In the genomic region with DNA sequence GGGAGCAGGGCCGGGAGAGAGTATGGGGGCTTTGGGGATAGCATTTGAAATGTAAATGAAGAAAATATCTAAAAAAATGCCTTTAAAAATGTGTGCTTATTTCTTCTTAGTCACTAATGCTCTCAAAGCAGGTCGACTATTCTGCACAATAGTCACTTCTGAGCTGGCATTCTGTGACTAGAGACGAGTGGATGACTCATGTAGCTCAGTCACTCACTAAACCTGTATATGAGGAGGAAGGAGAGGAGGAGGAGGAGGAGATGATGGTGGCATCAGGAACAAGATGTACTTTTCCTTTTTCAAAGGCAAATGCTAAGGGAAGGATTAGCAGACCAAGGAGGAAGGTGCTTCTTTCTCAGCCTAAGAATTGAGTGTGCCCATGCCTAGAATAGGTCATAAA, we compare ENCODE assay signal across 21 mouse cellular contexts.
DNase-seq lines count a peak whose midpoint lies in the region; ATAC-seq and TF ChIP-seq lines count a peak whose summit lies in the region.
"Had no signal": no experiment of that assay in that cellular context is flagged by ENCODE, and none has a peak within 500 bp of the region (broad histone marks: within the 10 kb centered on the region; RNA-seq: fewer than 3 reads in every experiment).

No protein-coding gene starts in this region.

- DNase-seq in right cerebral cortex, adult 18-20 months: peak; percentile 42
- no peak for DNase-seq in right cerebral cortex, postnatal 4 days
- DNase-seq in urinary bladder, adult 18-20 months (ENCODE audit: low spot score in 2 of 2): no peak
- DNase-seq: adrenal gland, adult 2 months; adrenal gland, postnatal 10 days; adrenal gland, postnatal 25 days; cerebellum, adult 11-12 months; cerebellum, adult 2 months; cerebellum, adult 9-10 months; cerebellum, postnatal 10 days; cerebellum, postnatal 25 days; embryo, embryonic 11 days; forebrain, postnatal 0 days had no signal

- H3K36me3 ChIP-seq in hindbrain, embryonic 12.5 days: no peaks in the 10 kb centered on the region
- H3K36me3 ChIP-seq: embryonic facial prominence, embryonic 13.5 days; embryonic facial prominence, embryonic 15.5 days; forebrain, embryonic 10.5 days; forebrain, embryonic 12.5 days; forebrain, embryonic 15.5 days had no signal

- 73% methylated on average over 3 of the region's 3 CpGs for WGBS in hindbrain, embryonic 12.5 days

- no peak overlapping the region for H3K4me2 ChIP-seq in hindbrain, embryonic 12.5 days (replicated peaks)
- H3K4me2 ChIP-seq: embryonic facial prominence, embryonic 13.5 days; embryonic facial prominence, embryonic 15.5 days; forebrain, embryonic 12.5 days; forebrain, embryonic 15.5 days had no signal

- no peak for ATAC-seq in hindbrain, embryonic 12.5 days (ENCODE audit: low FRiP score)
- ATAC-seq: forebrain, embryonic 15.5 days; forebrain, postnatal 0 days had no signal

- H3K9ac ChIP-seq in hindbrain, embryonic 12.5 days: no peak overlapping the region
- H3K9ac ChIP-seq: embryonic facial prominence, embryonic 13.5 days; embryonic facial prominence, embryonic 15.5 days; forebrain, embryonic 12.5 days; forebrain, embryonic 15.5 days; forebrain, postnatal 0 days had no signal

- no peak for TF ChIP-seq POLR2A in cortical plate, adult 2 months (IDR thresholded peaks at IDR 0.05; ENCODE audit: extremely low read depth, insufficient read depth, low read length)

- no peak for TF ChIP-seq CTCF in cortical plate, adult 2 months (IDR thresholded peaks at IDR 0.05; ENCODE audit: extremely low read depth, insufficient read depth, low read length)

- peak overlapping the region; percentile 46; the same call in 1 of the 2 replicates for H3K27ac ChIP-seq in cortical plate, adult 2 months (ENCODE audit: insufficient read depth, low read length)
- no peak overlapping the region for H3K27ac ChIP-seq in hindbrain, embryonic 12.5 days
- H3K27ac ChIP-seq: embryonic facial prominence, embryonic 13.5 days; embryonic facial prominence, embryonic 15.5 days; forebrain, embryonic 10.5 days; forebrain, embryonic 12.5 days; forebrain, embryonic 15.5 days had no signal

- H3K4me1 ChIP-seq in cortical plate, adult 2 months (ENCODE audit: control insufficient read depth, insufficient read depth, low read length): no peaks in the 10 kb centered on the region; the same call in 1 of the 2 replicates
- no peaks in the 10 kb centered on the region for H3K4me1 ChIP-seq in hindbrain, embryonic 12.5 days
- H3K4me1 ChIP-seq: embryonic facial prominence, embryonic 13.5 days; embryonic facial prominence, embryonic 15.5 days; forebrain, embryonic 10.5 days; forebrain, embryonic 12.5 days had no signal

- H3K4me3 ChIP-seq in cortical plate, adult 2 months (ENCODE audit: insufficient read depth, low read length): no peak overlapping the region
- no peak overlapping the region for H3K4me3 ChIP-seq in hindbrain, embryonic 12.5 days
- H3K4me3 ChIP-seq: embryonic facial prominence, embryonic 13.5 days; embryonic facial prominence, embryonic 15.5 days; erythroblast, embryonic 14.5 days; forebrain, embryonic 10.5 days; forebrain, embryonic 12.5 days; forebrain, embryonic 15.5 days had no signal

- no peaks in the 10 kb centered on the region for H3K27me3 ChIP-seq in hindbrain, embryonic 12.5 days
- H3K27me3 ChIP-seq: embryonic facial prominence, embryonic 13.5 days; embryonic facial prominence, embryonic 15.5 days; forebrain, embryonic 12.5 days; forebrain, embryonic 15.5 days had no signal

- H3K9me3 ChIP-seq in hindbrain, embryonic 12.5 days (replicated peaks): no peaks in the 10 kb centered on the region
- H3K9me3 ChIP-seq: embryonic facial prominence, embryonic 13.5 days; embryonic facial prominence, embryonic 15.5 days; forebrain, embryonic 10.5 days; forebrain, embryonic 12.5 days; forebrain, embryonic 15.5 days had no signal
